Mouse (Mus musculus) testis, adult 2 months (tissue): ENCODE measurements around the gene Aftph.

Experiments used
- CTCF ChIP-seq: fragments of 200-500 bp; IDR thresholded peaks from 2 replicates; pipeline ENCODE4 v1.5.1; 2012; ENCODE audit warnings: low read depth, mild to moderate bottlenecking, inconsistent platforms, low read length, moderate library complexity; ENCODE audit not compliant: control insufficient read depth, insufficient read depth, insufficient replicate concordance
- POLR2A ChIP-seq: fragments of 200-500 bp; IDR thresholded peaks from 2 replicates; pipeline ENCODE4 v1.6.1; 2012; ENCODE audit warnings: low read depth, mild to moderate bottlenecking, inconsistent platforms, low read length, moderate library complexity; ENCODE audit not compliant: control insufficient read depth

DNA sequence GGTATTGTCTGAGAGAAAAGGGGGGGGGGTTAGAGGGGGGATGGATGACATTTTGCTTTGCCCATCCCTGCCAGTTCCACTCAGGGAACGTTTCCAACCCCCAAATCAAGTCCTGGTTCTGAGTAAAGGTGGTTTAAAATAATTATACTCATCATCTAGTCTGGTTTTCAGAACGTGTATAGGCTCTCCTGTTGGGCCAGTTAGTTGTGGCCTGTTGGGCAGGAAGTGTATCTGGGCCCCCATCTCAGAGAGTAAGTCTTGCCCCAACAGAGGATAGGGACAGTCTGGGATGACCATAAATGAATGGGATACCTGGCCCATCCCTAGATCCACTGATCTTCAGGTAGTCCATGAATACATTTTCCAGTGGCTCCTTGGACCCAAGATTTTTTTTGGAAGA lies 41.2 kb upstream of the Aftph start:
- TF ChIP-seq CTCF (no peak), POLR2A (no peak)
